In the genomic region with DNA sequence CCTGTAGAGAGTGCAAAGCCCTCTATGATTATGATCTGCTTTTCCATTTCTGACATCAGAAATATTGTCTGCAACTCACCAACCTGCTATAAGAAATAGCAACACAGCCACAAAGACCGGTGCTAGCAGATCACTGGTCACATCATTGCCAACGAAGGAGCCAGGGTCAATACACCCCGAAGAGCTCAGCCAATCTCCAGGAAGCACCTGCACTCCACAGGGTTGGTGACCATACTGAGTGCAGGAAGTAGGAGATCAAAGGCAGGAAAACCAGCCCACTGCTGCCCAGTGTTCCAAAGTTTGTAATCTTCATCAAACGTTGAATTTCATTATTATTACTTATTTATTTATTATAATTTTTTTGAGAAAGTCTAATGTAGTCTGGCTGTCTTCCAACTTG, we compare ENCODE assay signal across 30 mouse cellular contexts. TPM values are rescaled to one million over a fixed set of nuclear protein-coding genes. Genes with fewer than 3 reads are reported as not detected.
DNase-seq lines count a peak whose midpoint lies in the region; ATAC-seq and TF ChIP-seq lines count a peak whose summit lies in the region.
"Had no signal": no experiment of that assay in that cellular context is flagged by ENCODE, and none has a peak within 500 bp of the region (broad histone marks: within the 10 kb centered on the region; RNA-seq: fewer than 3 reads in every experiment).

No protein-coding gene starts in this region.

- no peak overlapping the region for H3K27ac ChIP-seq in heart, embryonic 10.5 days
- H3K27ac ChIP-seq in lung, embryonic 16.5 days (ENCODE audit: low read length): no peak overlapping the region
- 0 out of 2 replicates have a peak overlapping the region, but pooled peaks have one; percentile 18 for H3K27ac ChIP-seq in neural tube, embryonic 15.5 days (replicated peaks)
- H3K27ac ChIP-seq: embryonic facial prominence, embryonic 15.5 days; limb, embryonic 15.5 days had no signal

- no peak overlapping the region for H3K4me3 ChIP-seq in heart, embryonic 10.5 days
- H3K4me3 ChIP-seq in lung, embryonic 16.5 days (ENCODE audit: low read length): no peak overlapping the region
- no peak overlapping the region for H3K4me3 ChIP-seq in lung, adult 2 months (replicated peaks; ENCODE audit: extremely low read depth, low read depth, low read length)
- no peak overlapping the region for H3K4me3 ChIP-seq in neural tube, embryonic 15.5 days (replicated peaks)
- H3K4me3 ChIP-seq: embryonic facial prominence, embryonic 15.5 days; layer of hippocampus, adult 2 months; limb, embryonic 15.5 days; midbrain, embryonic 13.5 days had no signal

- peak; percentile 93 for DNase-seq in heart, adult 11 months
- no peak for DNase-seq in heart, embryonic 10.5 days (ENCODE audit: low spot score)
- no peak for DNase-seq in lung, adult 2 months
- DNase-seq: adrenal gland, postnatal 25 days; cerebellum, adult 9-10 months; gastrocnemius, postnatal 36 days; kidney, postnatal 25 days; thymus, adult 2 months; thymus, postnatal 4 days had no signal

- H3K4me2 ChIP-seq in lung, embryonic 16.5 days (ENCODE audit: low read depth, low read length): no peak overlapping the region
- H3K4me2 ChIP-seq in neural tube, embryonic 15.5 days: no peak overlapping the region
- H3K4me2 ChIP-seq: embryonic facial prominence, embryonic 15.5 days; limb, embryonic 15.5 days; midbrain, embryonic 13.5 days had no signal

- H3K4me1 ChIP-seq in heart, embryonic 10.5 days: no peaks in the 10 kb centered on the region
- H3K4me1 ChIP-seq in lung, embryonic 16.5 days (replicated peaks; ENCODE audit: control insufficient read depth, insufficient read depth, low read length): peaks cover 3% of the 10 kb centered on the region
- H3K4me1 ChIP-seq in lung, adult 2 months (ENCODE audit: control insufficient read depth, insufficient read depth, low read length): peaks cover 4% of the 10 kb centered on the region
- H3K4me1 ChIP-seq in neural tube, embryonic 15.5 days: peaks cover 8% of the 10 kb centered on the region

- no peak for TF ChIP-seq CTCF in lung, adult 2 months (IDR thresholded peaks at IDR 0.05; ENCODE audit: insufficient read depth, low read length)

- H3K9me3 ChIP-seq in heart, embryonic 10.5 days: no peaks in the 10 kb centered on the region
- no peaks in the 10 kb centered on the region for H3K9me3 ChIP-seq in lung, embryonic 16.5 days (ENCODE audit: control insufficient read depth, low read length)
- no peaks in the 10 kb centered on the region for H3K9me3 ChIP-seq in neural tube, embryonic 15.5 days (replicated peaks)
- H3K9me3 ChIP-seq: embryonic facial prominence, embryonic 15.5 days; limb, embryonic 15.5 days; midbrain, embryonic 13.5 days had no signal

- no peak for TF ChIP-seq POLR2A in lung, adult 2 months (IDR thresholded peaks at IDR 0.05; ENCODE audit: borderline replicate concordance, extremely low read depth, low read depth, low read length)

- ATAC-seq in lung, embryonic 16.5 days (ENCODE audit: low read depth): peak; percentile 66
- peak; percentile 56 to 70; a peak in 3 of 4 replicates for ATAC-seq in hematopoietic stem cell, adult 5-6 weeks (replicated peaks in 1 of 2; ENCODE audit: insufficient read depth in 1 of 2, low FRiP score in 2 of 2, low TSS enrichment in 1 of 2, low read depth in 1 of 2, poor library complexity in 2 of 2, severe bottlenecking in 2 of 2)
- ATAC-seq in neural tube, embryonic 15.5 days (ENCODE audit: low FRiP score): no peak
- no peak for ATAC-seq in CD4-positive, CD25-positive, alpha-beta regulatory T cell, adult 4 months
- ATAC-seq: forebrain, embryonic 14.5 days; intestine, postnatal 0 days; midbrain, embryonic 13.5 days had no signal

- no peak overlapping the region for H3K9ac ChIP-seq in lung, embryonic 16.5 days (ENCODE audit: low read length)
- no peak overlapping the region for H3K9ac ChIP-seq in neural tube, embryonic 15.5 days (replicated peaks)
- H3K9ac ChIP-seq: embryonic facial prominence, embryonic 15.5 days; limb, embryonic 15.5 days; midbrain, embryonic 13.5 days had no signal

- H3K27me3 ChIP-seq in heart, embryonic 10.5 days (ENCODE audit: insufficient read depth, poor library complexity, severe bottlenecking): no peaks in the 10 kb centered on the region
- H3K27me3 ChIP-seq in lung, embryonic 16.5 days (ENCODE audit: control insufficient read depth, insufficient read depth, low read depth, low read length): no peaks in the 10 kb centered on the region
- no peaks in the 10 kb centered on the region for H3K27me3 ChIP-seq in neural tube, embryonic 15.5 days (replicated peaks)
- H3K27me3 ChIP-seq: embryonic facial prominence, embryonic 15.5 days; limb, embryonic 15.5 days; midbrain, embryonic 13.5 days had no signal

- no peaks in the 10 kb centered on the region for H3K36me3 ChIP-seq in heart, embryonic 10.5 days
- H3K36me3 ChIP-seq in lung, embryonic 16.5 days (ENCODE audit: control insufficient read depth, insufficient read depth, low read length): no peaks in the 10 kb centered on the region
- H3K36me3 ChIP-seq in neural tube, embryonic 15.5 days: no peaks in the 10 kb centered on the region
- H3K36me3 ChIP-seq: embryonic facial prominence, embryonic 15.5 days; limb, embryonic 15.5 days; midbrain, embryonic 13.5 days had no signal

- 71% methylated on average over 4 of the region's 4 CpGs for WGBS in heart, embryonic 10.5 days
- WGBS in lung, embryonic 16.5 days: 48% methylated on average over 4 of the region's 4 CpGs
- 26% methylated on average over 4 of the region's 4 CpGs for WGBS in lung, adult 2 months
- 70% methylated on average over 4 of the region's 4 CpGs for WGBS in neural tube, embryonic 15.5 days

RNA-seq across cellular contexts. Expression of a gene that starts 9.5 kb away (rescaled TPM):
- 2.3 and 3.6 TPM in 2 replicates for polyA plus RNA-seq in heart, embryonic 10.5 days (2016; fragmentation: Nextera tagmentation; extraction: Ambion mirVana)
- 0.83 and 1.3 TPM in 2 replicates for polyA plus RNA-seq in lung, embryonic 16.5 days (2015; fragmentation: Nextera tagmentation; extraction: Ambion mirVana)
- polyA plus RNA-seq in lung, adult 2 months (2012; rRNA removed): 1.7 and 4.5 TPM in 2 replicates
- total RNA-seq in hematopoietic stem cell, adult 5-6 weeks (2017): not detected in 2 replicates
- polyA plus RNA-seq in neural tube, embryonic 15.5 days (2015; fragmentation: Nextera tagmentation; extraction: Ambion mirVana): 0.63 TPM in 2 replicates
- polyA plus RNA-seq in CD4-positive, CD25-positive, alpha-beta regulatory T cell, adult 4 months (2017; shearing (Covaris generic)): not detected
- total RNA-seq: ES-E14; gastrocnemius, postnatal 36 days; megakaryocyte progenitor cell, adult 5-6 weeks had no signal
- polyA plus RNA-seq: hindbrain, embryonic 11.5 days; liver, embryonic 16.5 days; small intestine, adult 2 months had no signal

RNA-seq across cellular contexts. Expression of a gene that starts 10.9 kb away (rescaled TPM):
- 0.08 TPM in 1 of 2 replicates, not detected in the other for polyA plus RNA-seq in heart, embryonic 10.5 days (2016; fragmentation: Nextera tagmentation; extraction: Ambion mirVana)
- polyA plus RNA-seq in lung, embryonic 16.5 days (2015; fragmentation: Nextera tagmentation; extraction: Ambion mirVana): not detected in 2 replicates
- 0.08 and 0.16 TPM in 2 replicates for polyA plus RNA-seq in lung, adult 2 months (2012; rRNA removed)
- not detected in 2 replicates for total RNA-seq in hematopoietic stem cell, adult 5-6 weeks (2017)
- polyA plus RNA-seq in neural tube, embryonic 15.5 days (2015; fragmentation: Nextera tagmentation; extraction: Ambion mirVana): not detected in 2 replicates
- polyA plus RNA-seq in CD4-positive, CD25-positive, alpha-beta regulatory T cell, adult 4 months (2017; shearing (Covaris generic)): not detected
- total RNA-seq: adrenal gland, postnatal 25 days; gastrocnemius, postnatal 36 days; layer of hippocampus, adult 2 months; layer of hippocampus, postnatal 25 days; left cerebral cortex, postnatal 10 days; megakaryocyte progenitor cell, adult 5-6 weeks had no signal
- polyA plus RNA-seq: brain, embryonic 14.5 days; embryonic facial prominence, embryonic 15.5 days; forebrain, embryonic 14.5 days; hindbrain, embryonic 11.5 days; intestine, postnatal 0 days; kidney, embryonic 14.5 days; limb, embryonic 15.5 days; liver, embryonic 16.5 days; midbrain, embryonic 13.5 days; neural tube, embryonic 14.5 days; small intestine, adult 2 months; stomach, embryonic 16.5 days had no signal

Comparison
In these comparisons a context has a peak if more than half of its experiments do, and no peak if none do; other contexts are left out.
1. ATAC-seq: peak in lung, embryonic 16.5 days (single experiment) and hematopoietic stem cell, adult 5-6 weeks (2 of 2); none in neural tube, embryonic 15.5 days (single experiment) and CD4-positive, CD25-positive, alpha-beta regulatory T cell, adult 4 months (single experiment).